Mouse (Mus musculus): ENCODE measurements around the gene Tprg. TPM values are rescaled to one million over a fixed set of nuclear protein-coding genes. Genes with fewer than 3 reads are reported as not detected.

Tprg gene
- polyA plus RNA-seq, 1 experiment from 2014 or later = not detected

DNA sequence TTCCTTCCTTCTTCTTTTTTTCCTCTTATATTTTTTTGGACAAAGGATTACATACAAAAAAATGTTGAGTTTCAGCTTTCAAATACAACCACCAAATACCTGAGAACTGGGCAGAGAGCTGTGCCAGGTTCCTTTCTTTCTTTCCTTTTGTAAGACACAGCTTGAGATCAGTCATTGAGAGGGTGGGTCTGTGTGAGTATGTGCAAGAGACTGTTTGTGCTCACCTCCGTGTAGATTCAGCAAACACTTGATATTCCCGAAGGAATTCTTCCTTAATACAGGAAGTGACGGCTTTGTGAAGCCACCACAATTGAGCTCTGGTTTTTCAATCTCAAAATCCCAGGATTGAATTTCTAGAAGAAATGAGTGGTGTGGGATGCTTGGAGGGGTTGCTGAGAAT is 124.7 kb downstream of the Tprg start:
- Histone ChIP-seq H3K4me1 (peaks cover 13% of the 10 kb centered on the region), H3K9ac (no peak overlapping the region), H3K4me3 (no peak overlapping the region), H3K27ac (no peak overlapping the region), H3K36me3 (ENCODE audit: poor library complexity, severe bottlenecking) (no peaks in the 10 kb centered on the region), H3K4me2 (no peak overlapping the region), H3K27me3 (no peaks in the 10 kb centered on the region), H3K9me3 (replicated peaks) (no peaks in the 10 kb centered on the region)
- WGBS = 68% methylated on average over 3 of the region's 3 CpGs
- no peak for ATAC-seq

DNA sequence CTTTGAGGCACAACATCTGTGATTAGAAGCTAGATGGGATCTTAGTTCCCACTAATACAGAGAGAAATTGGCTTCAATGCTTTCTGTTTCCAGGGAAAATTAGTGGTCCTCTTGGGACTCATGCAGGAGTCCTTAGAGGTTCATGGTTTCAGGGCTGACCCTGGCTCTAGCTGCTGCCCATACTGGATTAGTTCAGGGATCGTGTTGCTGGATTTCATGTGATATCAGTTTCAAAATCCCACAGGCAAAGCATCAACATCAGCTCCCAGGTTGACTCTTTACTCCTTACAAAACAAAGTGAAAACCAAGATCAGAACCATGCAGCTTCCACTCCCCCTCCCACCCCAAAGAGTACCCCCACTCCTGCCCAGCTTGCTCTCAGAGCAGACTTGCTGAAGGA is 127.3 kb downstream of the Tprg start:
- ATAC-seq = no peak
- Histone ChIP-seq H3K36me3 (ENCODE audit: poor library complexity, severe bottlenecking) (no peaks in the 10 kb centered on the region), H3K27ac (no peak overlapping the region), H3K27me3 (no peaks in the 10 kb centered on the region), H3K9me3 (replicated peaks) (no peaks in the 10 kb centered on the region), H3K4me2 (no peak overlapping the region), H3K4me3 (no peak overlapping the region), H3K4me1 (no peaks in the 10 kb centered on the region; the same call in 1 of the 2 replicates), H3K9ac (no peak overlapping the region)
- WGBS = 86% methylated on average over 1 of the region's 1 CpGs

DNA sequence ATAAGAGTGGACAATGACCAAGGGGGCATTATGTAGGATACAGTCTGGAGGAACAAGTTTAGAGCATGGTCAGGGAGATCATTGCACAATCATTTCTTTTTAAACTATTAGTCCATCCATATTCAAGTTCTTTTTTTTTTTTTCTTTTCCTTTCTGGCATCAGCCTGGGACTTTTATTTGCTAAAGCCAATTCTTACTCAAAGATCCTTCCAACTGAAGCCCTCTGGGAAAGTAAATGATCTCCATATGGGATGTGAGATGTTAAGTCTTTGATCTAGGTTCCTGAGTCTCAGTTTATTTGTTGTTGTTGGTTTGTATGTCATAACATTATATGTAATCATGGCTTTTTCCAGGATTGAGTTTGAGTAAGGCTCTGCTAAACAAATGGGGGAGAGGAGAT is 128.6 kb downstream of the Tprg start:
- no peak overlapping the region for H3K27ac ChIP-seq
- no peak for ATAC-seq

DNA sequence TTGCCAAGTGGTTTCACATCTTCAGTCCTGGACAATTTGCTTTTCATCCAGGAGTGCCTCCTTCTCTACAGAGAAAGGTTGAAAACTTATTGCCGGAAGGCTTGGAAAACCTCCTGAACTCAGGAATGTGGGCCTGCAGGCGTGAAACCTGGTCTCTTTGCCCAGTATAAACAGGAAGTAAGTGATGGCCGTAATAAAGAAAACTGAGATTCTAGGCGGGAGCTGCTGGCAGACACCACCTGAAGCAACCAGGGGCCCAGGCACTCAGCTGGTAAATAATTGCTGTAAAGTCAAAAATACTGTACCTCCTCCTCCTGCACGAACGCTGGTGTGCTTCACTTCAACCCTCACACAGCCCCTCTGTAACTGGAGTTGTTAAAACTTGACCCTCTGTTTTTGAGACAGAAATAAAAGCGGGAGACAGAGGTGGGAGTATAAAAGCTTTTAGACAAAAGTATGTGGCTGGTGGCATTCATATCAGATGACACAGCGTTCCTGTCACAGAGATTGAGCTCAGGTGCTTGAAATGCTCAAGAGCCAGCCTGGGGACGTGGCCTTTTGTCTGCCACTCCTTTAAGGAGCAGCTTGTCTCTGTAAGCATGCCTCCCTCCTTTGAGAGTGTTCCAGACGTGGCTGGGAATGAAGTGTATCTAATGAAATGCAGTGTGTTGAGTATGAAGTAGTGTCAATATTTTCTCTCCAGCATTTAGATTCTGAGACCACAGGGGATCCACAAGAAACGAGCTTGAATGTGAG is 131.4 kb downstream of the Tprg start:
- no peak for ATAC-seq
- WGBS = 43% methylated on average over 11 of the region's 11 CpGs

More for the DNA sequence above, 128.6 kb downstream of the Tprg start:
- no peaks in the 10 kb centered on the region for H3K27me3 ChIP-seq
- H3K9me3 ChIP-seq (replicated peaks) = no peaks in the 10 kb centered on the region
- H3K4me2 ChIP-seq = no peak overlapping the region
- H3K4me3 ChIP-seq = no peak overlapping the region
- no peak overlapping the region for H3K9ac ChIP-seq
- H3K4me1 ChIP-seq = no peaks in the 10 kb centered on the region; the same call in 1 of the 2 replicates
- no peaks in the 10 kb centered on the region for H3K36me3 ChIP-seq (ENCODE audit: poor library complexity, severe bottlenecking)

DNA sequence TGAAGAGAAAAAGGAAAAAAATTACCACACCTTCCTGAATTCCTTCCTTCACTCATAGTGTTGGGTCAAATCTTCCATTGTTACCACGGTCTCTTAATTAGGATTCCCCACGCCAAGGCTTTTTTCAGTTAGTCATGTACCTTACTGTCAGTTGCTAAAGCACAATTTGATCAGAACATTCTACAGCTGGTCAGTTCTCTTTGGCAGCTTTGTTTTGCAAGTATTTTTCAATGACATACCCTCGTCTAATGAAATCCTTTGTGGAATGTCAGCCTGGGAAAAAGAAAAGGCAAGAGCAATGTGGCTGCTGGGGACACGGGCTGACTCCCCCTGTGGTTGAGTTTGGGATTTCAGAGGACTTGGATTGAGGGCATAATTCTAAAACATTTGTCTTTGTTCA is 136.4 kb downstream of the Tprg start:
- WGBS = 36% methylated on average over 4 of the region's 4 CpGs
- Histone ChIP-seq H3K9ac (no peak overlapping the region), H3K9me3 (replicated peaks) (no peaks in the 10 kb centered on the region), H3K27me3 (no peaks in the 10 kb centered on the region), H3K4me2 (no peak overlapping the region), H3K4me3 (no peak overlapping the region), H3K36me3 (ENCODE audit: poor library complexity, severe bottlenecking) (no peaks in the 10 kb centered on the region), H3K27ac (no peak overlapping the region), H3K4me1 (peaks cover 16% of the 10 kb centered on the region)
- no peak for ATAC-seq

More for the DNA sequence above, 131.4 kb downstream of the Tprg start:
- Histone ChIP-seq H3K9me3 (replicated peaks) (no peaks in the 10 kb centered on the region), H3K27ac (no peak overlapping the region), H3K36me3 (ENCODE audit: poor library complexity, severe bottlenecking) (no peaks in the 10 kb centered on the region), H3K4me3 (no peak overlapping the region), H3K27me3 (no peaks in the 10 kb centered on the region), H3K9ac (no peak overlapping the region), H3K4me2 (no peak overlapping the region), H3K4me1 (no peaks in the 10 kb centered on the region; the same call in 1 of the 2 replicates)

DNA sequence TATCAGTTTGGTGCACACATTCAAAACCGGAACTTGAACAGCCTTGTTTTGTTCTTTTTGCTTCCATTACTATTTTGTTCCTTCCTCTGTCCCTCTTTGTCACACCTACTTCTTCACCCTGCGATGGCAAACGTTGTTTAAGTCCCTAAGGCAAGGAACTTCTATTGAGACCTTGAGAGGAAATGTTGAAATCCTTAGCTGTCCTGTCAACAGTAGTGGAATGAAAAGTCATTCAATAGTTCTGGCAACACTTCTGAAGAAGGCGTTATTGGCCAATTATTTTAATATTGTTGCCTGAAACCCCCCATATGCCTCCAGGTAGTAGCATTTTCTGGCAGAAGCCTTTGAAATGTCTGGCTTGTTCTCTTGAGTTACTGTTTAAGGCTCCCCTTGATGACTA is 137.4 kb downstream of the Tprg start:
- Histone ChIP-seq H3K4me1 (peaks cover 16% of the 10 kb centered on the region), H3K36me3 (ENCODE audit: poor library complexity, severe bottlenecking) (no peaks in the 10 kb centered on the region), H3K9ac (no peak overlapping the region), H3K4me2 (no peak overlapping the region), H3K4me3 (no peak overlapping the region), H3K27ac (no peak overlapping the region), H3K9me3 (replicated peaks) (no peaks in the 10 kb centered on the region), H3K27me3 (no peaks in the 10 kb centered on the region)
- WGBS = 85% methylated on average over 4 of the region's 4 CpGs
- no peak for ATAC-seq

DNA sequence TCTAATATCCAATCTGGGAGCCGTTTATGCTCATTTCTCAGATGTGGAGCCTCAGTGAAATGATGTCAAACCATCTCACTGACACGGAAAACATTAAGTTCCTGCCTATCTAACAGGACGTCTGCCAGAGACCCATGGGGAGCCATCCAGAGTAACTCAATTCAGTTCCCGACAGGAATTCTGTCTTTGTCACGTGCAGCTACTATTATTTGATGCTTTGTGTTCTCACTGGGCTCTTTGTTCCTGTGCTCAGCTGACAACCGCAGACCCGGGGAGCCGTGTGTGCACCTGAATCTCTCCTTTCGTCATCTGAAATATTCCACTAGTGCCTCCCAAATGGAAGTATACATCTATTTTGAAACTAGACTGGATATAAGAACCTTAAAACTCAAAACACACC is 138.3 kb downstream of the Tprg start:
- peaks cover 16% of the 10 kb centered on the region for H3K4me1 ChIP-seq
- no peaks in the 10 kb centered on the region for H3K36me3 ChIP-seq (ENCODE audit: poor library complexity, severe bottlenecking)
- 25% methylated on average over 9 of the region's 9 CpGs for WGBS
- H3K4me3 ChIP-seq = no peak overlapping the region
- H3K27ac ChIP-seq = no peak overlapping the region; the same call in 1 of the 2 replicates
- H3K27me3 ChIP-seq = no peaks in the 10 kb centered on the region
- no peak overlapping the region for H3K4me2 ChIP-seq
- ATAC-seq = no peak
- no peak overlapping the region for H3K9ac ChIP-seq
- no peaks in the 10 kb centered on the region for H3K9me3 ChIP-seq (replicated peaks)

DNA sequence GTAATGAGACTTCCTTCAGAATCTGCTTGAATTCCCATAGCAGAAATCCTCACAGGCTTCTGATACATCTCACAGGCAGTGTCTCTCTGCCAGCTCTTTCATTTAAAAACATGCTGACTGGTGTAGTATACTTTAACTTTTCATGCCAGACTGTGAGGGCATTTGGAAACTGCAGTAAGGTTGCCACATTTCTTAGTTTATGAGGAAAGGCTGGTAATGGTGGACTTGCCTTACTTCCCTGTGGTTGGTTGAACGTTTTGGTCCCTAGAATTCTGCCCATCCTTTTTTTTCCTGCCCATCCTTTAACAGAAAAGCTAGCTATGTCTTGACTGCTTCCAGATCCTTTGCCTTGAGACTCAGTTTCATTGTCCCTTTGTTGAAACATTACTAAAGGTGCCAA is 138.8 kb downstream of the Tprg start:
- H3K9me3 ChIP-seq (replicated peaks) = no peaks in the 10 kb centered on the region
- 17% methylated on average over 1 of the region's 1 CpGs for WGBS
- H3K27ac ChIP-seq = no peak overlapping the region
- H3K9ac ChIP-seq = no peak overlapping the region
- no peaks in the 10 kb centered on the region for H3K36me3 ChIP-seq (ENCODE audit: poor library complexity, severe bottlenecking)
- no peaks in the 10 kb centered on the region for H3K27me3 ChIP-seq
- peaks cover 16% of the 10 kb centered on the region for H3K4me1 ChIP-seq
- no peak overlapping the region for H3K4me3 ChIP-seq
- ATAC-seq = no peak
- no peak overlapping the region for H3K4me2 ChIP-seq

DNA sequence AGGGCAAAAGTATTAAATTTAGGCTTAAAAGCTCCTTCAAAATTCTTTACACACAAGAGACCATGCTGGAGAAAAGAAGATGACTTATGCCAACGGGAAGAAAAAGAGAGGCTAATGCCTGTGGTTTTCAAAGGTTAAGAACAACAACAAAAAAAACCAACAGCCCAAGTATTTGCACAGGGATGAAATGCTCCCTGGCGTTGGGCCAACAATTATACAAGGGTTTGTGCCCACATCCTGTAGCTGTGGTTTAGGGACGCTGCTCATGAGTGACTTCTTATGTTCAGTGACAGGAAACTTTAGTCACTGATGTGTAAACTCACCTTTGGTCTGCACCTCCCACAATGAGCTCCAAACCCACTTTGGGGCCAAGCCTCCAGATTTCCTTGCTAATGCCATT is 139.6 kb downstream of the Tprg start:
- Histone ChIP-seq H3K27ac (no peak overlapping the region), H3K9me3 (replicated peaks) (no peaks in the 10 kb centered on the region), H3K4me1 (peaks cover 16% of the 10 kb centered on the region), H3K9ac (no peak overlapping the region), H3K36me3 (ENCODE audit: poor library complexity, severe bottlenecking) (no peaks in the 10 kb centered on the region), H3K4me2 (no peak overlapping the region), H3K27me3 (no peaks in the 10 kb centered on the region), H3K4me3 (no peak overlapping the region)
- no peak for ATAC-seq
- WGBS = 43% methylated on average over 3 of the region's 3 CpGs

DNA sequence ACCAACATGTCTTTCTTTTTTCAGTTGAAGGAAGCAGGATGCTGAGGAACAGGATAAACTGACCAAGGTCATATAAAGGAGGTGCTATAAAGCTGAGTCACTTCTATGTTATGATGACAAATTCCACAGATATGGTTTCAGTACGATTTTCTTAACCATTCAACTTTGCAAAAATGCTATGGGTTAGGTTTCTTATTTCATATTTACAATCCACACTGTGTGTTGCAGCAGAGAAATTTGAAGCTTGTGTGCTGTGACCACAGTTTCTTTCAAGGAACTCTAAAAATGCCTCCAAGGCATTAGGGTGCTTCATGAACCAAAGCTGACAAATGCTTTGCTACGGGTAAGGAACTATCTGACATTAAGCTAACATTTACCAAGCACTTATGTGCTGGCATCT is 153.4 kb downstream of the Tprg start:
- Histone ChIP-seq H3K27me3 (no peaks in the 10 kb centered on the region), H3K36me3 (ENCODE audit: poor library complexity, severe bottlenecking) (no peaks in the 10 kb centered on the region), H3K4me3 (no peak overlapping the region), H3K9ac (no peak overlapping the region), H3K9me3 (replicated peaks) (no peaks in the 10 kb centered on the region), H3K27ac (no peak overlapping the region), H3K4me1 (no peaks in the 10 kb centered on the region), H3K4me2 (no peak overlapping the region)
- no peak for ATAC-seq
- 87% methylated on average over 2 of the region's 2 CpGs for WGBS

DNA sequence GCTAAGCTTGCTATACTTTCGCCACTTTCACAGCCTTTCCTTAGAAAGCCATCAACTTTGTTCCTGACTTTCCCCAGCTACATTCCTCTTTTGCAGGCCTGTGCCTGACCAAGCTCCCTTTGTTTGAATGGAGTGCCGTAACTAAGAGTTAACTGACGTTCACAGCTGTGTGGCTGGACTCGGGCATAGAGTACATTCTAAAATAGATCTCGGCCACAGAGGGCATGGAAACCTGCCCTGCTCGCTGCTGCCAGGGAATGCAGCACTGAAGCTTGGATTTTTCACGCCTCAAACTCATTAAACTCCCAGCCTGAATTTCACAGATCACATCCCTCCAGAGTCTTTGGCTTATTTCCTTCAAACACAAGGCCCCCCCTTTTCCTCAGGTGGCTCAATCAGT is 159.0 kb downstream of the Tprg start:
- H3K27me3 ChIP-seq = no peaks in the 10 kb centered on the region
- H3K4me1 ChIP-seq = peaks cover 16% of the 10 kb centered on the region
- ATAC-seq = no peak
- no peaks in the 10 kb centered on the region for H3K9me3 ChIP-seq (replicated peaks)
- no peak overlapping the region for H3K9ac ChIP-seq
- H3K4me3 ChIP-seq = no peak overlapping the region
- H3K27ac ChIP-seq = no peak overlapping the region
- no peak overlapping the region for H3K4me2 ChIP-seq
- 68% methylated on average over 7 of the region's 7 CpGs for WGBS
- H3K36me3 ChIP-seq (ENCODE audit: poor library complexity, severe bottlenecking) = no peaks in the 10 kb centered on the region

DNA sequence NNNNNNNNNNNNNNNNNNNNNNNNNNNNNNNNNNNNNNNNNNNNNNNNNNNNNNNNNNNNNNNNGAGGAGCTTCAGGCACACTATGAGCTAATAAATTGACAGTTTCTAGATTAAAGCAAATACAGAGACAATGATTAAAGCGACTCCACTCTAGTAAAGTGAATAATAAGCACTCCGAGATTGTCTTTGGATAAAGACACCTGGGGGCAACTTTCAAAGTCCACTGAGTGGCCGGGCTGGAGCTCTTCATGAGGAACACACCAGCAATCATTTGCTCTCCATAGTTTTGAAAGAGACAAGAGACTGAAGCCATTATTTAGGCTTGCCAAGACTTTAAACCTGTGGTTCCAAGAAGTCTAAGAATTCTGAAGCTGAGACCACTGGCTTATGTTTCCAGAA is 164.9 kb downstream of the Tprg start:
- no peaks in the 10 kb centered on the region for H3K27me3 ChIP-seq
- no peak overlapping the region for H3K4me2 ChIP-seq
- no peaks in the 10 kb centered on the region for H3K9me3 ChIP-seq (replicated peaks)
- H3K9ac ChIP-seq = no peak overlapping the region
- H3K36me3 ChIP-seq (ENCODE audit: poor library complexity, severe bottlenecking) = no peaks in the 10 kb centered on the region
- H3K4me3 ChIP-seq = no peak overlapping the region
- no peak overlapping the region for H3K27ac ChIP-seq
- WGBS = 81% methylated on average over 3 of the region's 3 CpGs
- H3K4me1 ChIP-seq = peaks cover 23% of the 10 kb centered on the region
- no peak for ATAC-seq

DNA sequence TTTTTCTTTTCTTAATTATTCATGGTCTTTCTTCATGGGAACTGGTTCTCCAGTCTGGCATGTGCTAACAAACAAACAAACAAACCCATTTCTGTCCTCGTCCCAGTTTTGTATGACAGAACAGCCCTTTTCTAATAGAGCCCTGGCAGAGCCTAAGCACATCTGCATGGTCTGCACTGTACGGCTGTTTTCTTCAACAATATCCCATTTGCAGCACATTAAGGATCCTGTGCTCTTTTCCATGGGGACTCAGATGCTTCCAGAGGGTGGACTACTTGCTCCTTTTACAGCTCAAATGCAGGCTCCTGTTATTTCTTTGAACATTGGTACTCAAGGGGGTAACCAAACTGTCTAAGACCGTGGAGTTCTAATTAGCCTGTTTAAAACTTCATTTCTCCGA is 178.1 kb downstream of the Tprg start:
- no peak overlapping the region for H3K9ac ChIP-seq
- no peaks in the 10 kb centered on the region for H3K4me1 ChIP-seq
- no peak overlapping the region for H3K4me2 ChIP-seq
- H3K9me3 ChIP-seq (replicated peaks) = no peaks in the 10 kb centered on the region
- WGBS = 74% methylated on average over 4 of the region's 4 CpGs
- H3K27ac ChIP-seq = no peak overlapping the region
- no peak overlapping the region for H3K4me3 ChIP-seq
- ATAC-seq = no peak
- no peaks in the 10 kb centered on the region for H3K36me3 ChIP-seq (ENCODE audit: poor library complexity, severe bottlenecking)
- no peaks in the 10 kb centered on the region for H3K27me3 ChIP-seq
